Mouse (Mus musculus): ENCODE results near the gene Zscan2.

GRCm38 (mm10) chr7:80830193-80830803 lies 30.4 kb upstream of the Zscan2 start:
- no peak for TF ChIP-seq EP300 (optimal IDR thresholded peaks at IDR 0.05)
- TF ChIP-seq CTCF (IDR thresholded peaks at IDR 0.05; ENCODE audit: low read depth): no peak
